Mouse (Mus musculus) liver, adult 2 months (tissue): ENCODE results near the gene Ccl7.

ENCODE experiments used
- CTCF ChIP-seq: fragments of 200-500 bp; IDR thresholded peaks from 2 replicates; pipeline ENCODE4 v1.5.1; 2011; ENCODE audit warnings: low read depth, low read length, control low read depth
- POLR2A ChIP-seq: fragments of 200-500 bp; IDR thresholded peaks from 2 replicates; pipeline ENCODE4 v1.6.1; 2011; ENCODE audit warnings: low read length, control low read depth; ENCODE audit not compliant: insufficient read depth; ENCODE audit errors: extremely low read depth

DNA sequence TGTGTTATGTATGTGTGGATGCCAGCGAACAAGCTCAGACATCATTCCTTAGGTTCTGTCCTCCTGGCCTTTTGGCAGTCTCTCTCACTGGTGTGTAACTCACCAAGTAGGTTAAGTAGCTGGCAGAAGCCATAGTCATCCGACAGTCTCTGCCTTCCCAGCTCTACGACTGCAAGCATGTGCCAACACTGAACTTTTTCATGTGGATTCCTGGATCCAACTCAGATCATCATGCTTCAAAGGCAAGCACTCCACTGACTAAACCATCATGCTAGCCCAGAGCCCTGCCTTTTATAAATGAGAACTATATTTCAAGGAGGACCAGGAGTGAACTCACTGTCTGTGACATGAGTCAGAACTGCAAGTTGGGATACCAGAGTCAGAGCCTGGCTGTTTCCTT is 28.2 kb downstream of the Ccl7 start:
- TF ChIP-seq CTCF (no peak), POLR2A (no peak)
